Mouse (Mus musculus): ENCODE measurements around the gene Zfyve28. TPM values are rescaled to one million over a fixed set of nuclear protein-coding genes. Genes with fewer than 3 reads are reported as not detected.
A peak's percentile ranks its signal among the peaks of the same experiment; 100 is the strongest.

Gene Zfyve28
- polyA plus RNA-seq (2012; rRNA removed), result 0.03 and 0.07 TPM in 2 replicates
- 0.08 TPM in 1 of 2 replicates, not detected in the other for polyA plus RNA-seq (2014; fragmentation: Nextera tagmentation; extraction: Ambion mirVana)

GRCm38 (mm10) chr5:34288154-34288716 lies at the start of gene Zfyve28, which contains the start of gene Cfap99:
Gene Zfyve28, minus strand, starts transcription at chr5:34288449.
Gene Cfap99, plus strand, starts transcription at chr5:34288600.
- peaks cover 51% of the 10 kb centered on the region for H3K27me3 ChIP-seq (ENCODE audit: control insufficient read depth, insufficient read depth, low read length)

GRCm38 (mm10) chr5:34336775-34337450 lies 48.7 kb upstream of the Zfyve28 start:
- Histone ChIP-seq H3K36me3 (replicated peaks; ENCODE audit: control insufficient read depth, insufficient read depth, low read depth) (peaks cover 4% of the 10 kb centered on the region; the same call in 1 of the 2 replicates), H3K9ac (replicated peaks) (peak overlapping the region; percentile 100), H3K27me3 (ENCODE audit: control insufficient read depth, insufficient read depth, low read length) (no peaks in the 10 kb centered on the region), H3K4me1 (replicated peaks; ENCODE audit: control insufficient read depth in 2 of 2, insufficient read depth in 2 of 2, low read length in 1 of 2) (peaks cover 11 to 14% of the 10 kb centered on the region in 2 experiments), H3K4me2 (ENCODE audit: low read depth) (peak overlapping the region; percentile 94), H3K27ac (peak overlapping the region; percentile 94), H3K9me3 (ENCODE audit: control insufficient read depth, low read length) (no peaks in the 10 kb centered on the region), H3K4me3 (ENCODE audit: insufficient read depth in 1 of 2, low read depth in 2 of 2, low read length in 2 of 2) (peak overlapping the region; percentile 88 to 99)
- WGBS (ENCODE audit: insufficient replicate concordance), result under 1% methylated on average over 42 of the region's 42 CpGs
- TF ChIP-seq EP300 (IDR thresholded peaks at IDR 0.05; ENCODE audit: low read depth) (no peak), CTCF (IDR thresholded peaks at IDR 0.05; ENCODE audit: low read depth) (no peak)
- DNase-seq (ENCODE audit: low read depth in 3 of 3, low spot score in 3 of 3), result peak; percentile 52 to 59 (median 57)
- ATAC-seq (ENCODE audit: insufficient read depth), result peak; percentile 53

More at GRCm38 (mm10) chr5:34288154-34288716, at the start of gene Zfyve28, which contains the start of gene Cfap99:
- H3K9me3 ChIP-seq (ENCODE audit: control insufficient read depth, low read length), result no peaks in the 10 kb centered on the region
- peak within 1 kb of the TSS; percentile 2 to 40; a peak in 3 of 4 replicates for H3K4me3 ChIP-seq (ENCODE audit: insufficient read depth in 1 of 2, low read depth in 2 of 2, low read length in 2 of 2)
- WGBS (ENCODE audit: insufficient replicate concordance), result under 1% methylated on average over 71 of the region's 83 CpGs
- peaks cover 0 to 3% of the 10 kb centered on the region in 2 experiments; a peak in 1 of 4 replicates for H3K4me1 ChIP-seq (replicated peaks; ENCODE audit: control insufficient read depth in 2 of 2, insufficient read depth in 2 of 2, low read length in 1 of 2)
- H3K36me3 ChIP-seq (replicated peaks; ENCODE audit: control insufficient read depth, insufficient read depth, low read depth), result no peaks in the 10 kb centered on the region
- no peak for ATAC-seq (ENCODE audit: insufficient read depth)
- DNase-seq (ENCODE audit: low read depth in 3 of 3, low spot score in 3 of 3), result no peak
- no peak within 1 kb of the TSS for H3K9ac ChIP-seq (replicated peaks)
- no peak for TF ChIP-seq EP300 (IDR thresholded peaks at IDR 0.05; ENCODE audit: low read depth)
- no peak for TF ChIP-seq CTCF (IDR thresholded peaks at IDR 0.05; ENCODE audit: low read depth)
- H3K27ac ChIP-seq, result no peak within 1 kb of the TSS
- peak within 1 kb of the TSS; percentile 46 for H3K4me2 ChIP-seq (ENCODE audit: low read depth)

GRCm38 (mm10) chr5:34336097-34336774 lies 48.0 kb upstream of the Zfyve28 start, which contains the start of gene Rnf4:
Gene Rnf4, plus strand, starts transcription at chr5:34336289.
- DNase-seq (ENCODE audit: low read depth in 3 of 3, low spot score in 3 of 3), result peak; percentile 97 to 98 (median 97)
- no peak for TF ChIP-seq CTCF (IDR thresholded peaks at IDR 0.05; ENCODE audit: low read depth)
- peak; percentile 67 for TF ChIP-seq EP300 (IDR thresholded peaks at IDR 0.05; ENCODE audit: low read depth)
- no peaks in the 10 kb centered on the region for H3K9me3 ChIP-seq (ENCODE audit: control insufficient read depth, low read length)
- H3K27ac ChIP-seq, result peak within 1 kb of the TSS; percentile 94
- H3K4me1 ChIP-seq (replicated peaks; ENCODE audit: control insufficient read depth in 2 of 2, insufficient read depth in 2 of 2, low read length in 1 of 2), result peaks cover 11 to 14% of the 10 kb centered on the region in 2 experiments
- peak within 1 kb of the TSS; percentile 88 to 99 for H3K4me3 ChIP-seq (ENCODE audit: insufficient read depth in 1 of 2, low read depth in 2 of 2, low read length in 2 of 2)
- peaks cover 4% of the 10 kb centered on the region; the same call in 1 of the 2 replicates for H3K36me3 ChIP-seq (replicated peaks; ENCODE audit: control insufficient read depth, insufficient read depth, low read depth)
- peak within 1 kb of the TSS; percentile 94 for H3K4me2 ChIP-seq (ENCODE audit: low read depth)
- WGBS (ENCODE audit: insufficient replicate concordance), result under 1% methylated on average over 66 of the region's 67 CpGs
- H3K27me3 ChIP-seq (ENCODE audit: control insufficient read depth, insufficient read depth, low read length), result no peaks in the 10 kb centered on the region
- peak within 1 kb of the TSS; percentile 100 for H3K9ac ChIP-seq (replicated peaks)
- ATAC-seq (ENCODE audit: insufficient read depth), result peak; percentile 95

- peak; percentile 9 to 29 (median 13) for DNase-seq (ENCODE audit: low read depth in 3 of 3, low spot score in 3 of 3)
- ATAC-seq (ENCODE audit: insufficient read depth), result peak; percentile 48
- no peaks in the 10 kb centered on the region for H3K9me3 ChIP-seq (ENCODE audit: control insufficient read depth, low read length)
- TF ChIP-seq EP300 (IDR thresholded peaks at IDR 0.05; ENCODE audit: low read depth) (no peak), CTCF (IDR thresholded peaks at IDR 0.05; ENCODE audit: low read depth) (no peak)
- H3K27me3 ChIP-seq (ENCODE audit: control insufficient read depth, insufficient read depth, low read length), result no peaks in the 10 kb centered on the region
- peak overlapping the region; percentile 94 for H3K4me2 ChIP-seq (ENCODE audit: low read depth)
- peaks cover 11 to 14% of the 10 kb centered on the region in 2 experiments for H3K4me1 ChIP-seq (replicated peaks; ENCODE audit: control insufficient read depth in 2 of 2, insufficient read depth in 2 of 2, low read length in 1 of 2)
- peaks cover 4% of the 10 kb centered on the region; the same call in 1 of the 2 replicates for H3K36me3 ChIP-seq (replicated peaks; ENCODE audit: control insufficient read depth, insufficient read depth, low read depth)
- peak overlapping the region; percentile 98 for H3K9ac ChIP-seq (replicated peaks)
- under 1% methylated on average over 21 of the region's 21 CpGs for WGBS (ENCODE audit: insufficient replicate concordance)
- peak overlapping the region; percentile 88 to 99 for H3K4me3 ChIP-seq (ENCODE audit: insufficient read depth in 1 of 2, low read depth in 2 of 2, low read length in 2 of 2)
- H3K27ac ChIP-seq, result peak overlapping the region; percentile 70
Observed at GRCm38 (mm10) chr5:34335539-34336096, 47.4 kb upstream of the Zfyve28 start.
